Mouse (Mus musculus): ENCODE results near the gene Itgb5. TPM values are rescaled to one million over a fixed set of nuclear protein-coding genes. Genes with fewer than 3 reads are reported as not detected.
A peak's percentile ranks its signal among the peaks of the same experiment; 100 is the strongest.

Itgb5 gene
- total RNA-seq, 2 experiments from 2014 or later, result 31.9 to 33.3 TPM

GRCm38 (mm10) chr16:33928788-33929462 is 99.5 kb downstream of the Itgb5 start:
- intact Hi-C loops (cut with DNase I; ENCODE audit: low total_unique reads), result no loop called here
- no peak for DNase-seq

GRCm38 (mm10) chr16:33930785-33931184 is 101.3 kb downstream of the Itgb5 start:
- intact Hi-C loops (cut with DNase I; ENCODE audit: low total_unique reads), result no loop called here
- peak; percentile 80 for DNase-seq

GRCm38 (mm10) chr16:33931682-33932081 is 102.2 kb downstream of the Itgb5 start:
- no peak for DNase-seq
- intact Hi-C loops (cut with DNase I; ENCODE audit: low total_unique reads), result no loop called here

GRCm38 (mm10) chr16:33932126-33932525 is 102.7 kb downstream of the Itgb5 start:
- DNase-seq, result no peak
- intact Hi-C loops (cut with DNase I; ENCODE audit: low total_unique reads), result no loop called here

- no peak for DNase-seq
- intact Hi-C loops (cut with DNase I; ENCODE audit: low total_unique reads), result no loop called here
These were observed 103.9 kb downstream of the Itgb5 start for GRCm38 (mm10) chr16:33933411-33933810.

GRCm38 (mm10) chr16:33934701-33935406 is 105.4 kb downstream of the Itgb5 start:
- DNase-seq, result peak; percentile 37
- intact Hi-C loops (cut with DNase I; ENCODE audit: low total_unique reads), result no loop called here

- DNase-seq, result no peak
- intact Hi-C loops (cut with DNase I; ENCODE audit: low total_unique reads), result no loop called here
These were observed 105.9 kb downstream of the Itgb5 start for GRCm38 (mm10) chr16:33935407-33935785.

GRCm38 (mm10) chr16:33936885-33937284 is 107.4 kb downstream of the Itgb5 start:
- DNase-seq, result no peak
- intact Hi-C loops (cut with DNase I; ENCODE audit: low total_unique reads), result no loop called here

- peak; percentile 79 for DNase-seq
- intact Hi-C loops (cut with DNase I; ENCODE audit: low total_unique reads), result no loop called here
These were observed 108.1 kb downstream of the Itgb5 start for GRCm38 (mm10) chr16:33937567-33937966.

- intact Hi-C loops (cut with DNase I; ENCODE audit: low total_unique reads), result no loop called here
- DNase-seq, result no peak
These were observed 109.1 kb downstream of the Itgb5 start for GRCm38 (mm10) chr16:33938311-33939132.

GRCm38 (mm10) chr16:33939133-33939531 is 109.7 kb downstream of the Itgb5 start:
- DNase-seq, result no peak
- intact Hi-C loops (cut with DNase I; ENCODE audit: low total_unique reads), result no loop called here

GRCm38 (mm10) chr16:33939636-33940035 is 110.2 kb downstream of the Itgb5 start:
- intact Hi-C loops (cut with DNase I; ENCODE audit: low total_unique reads), result loop anchor here (10.0 kb wide), 1 partner anchor 55 kb away; no protein-coding TSS in a partner anchor
- no peak for DNase-seq

GRCm38 (mm10) chr16:33940095-33940494 is 110.6 kb downstream of the Itgb5 start:
- DNase-seq, result no peak
- intact Hi-C loops (cut with DNase I; ENCODE audit: low total_unique reads), result loop anchor here (10.0 kb wide), 1 partner anchor 55 kb away; no protein-coding TSS in a partner anchor

- intact Hi-C loops (cut with DNase I; ENCODE audit: low total_unique reads), result loop anchor here (10.0 kb wide), 1 partner anchor 57 kb away; no protein-coding TSS in a partner anchor
- DNase-seq, result peak; percentile 78
These were observed 111.9 kb downstream of the Itgb5 start for GRCm38 (mm10) chr16:33941271-33941781.

- peak; percentile 66 for DNase-seq
- intact Hi-C loops (cut with DNase I; ENCODE audit: low total_unique reads), result loop anchor here (10.0 kb wide), 1 partner anchor 58 kb away; no protein-coding TSS in a partner anchor
These were observed 112.9 kb downstream of the Itgb5 start for GRCm38 (mm10) chr16:33942341-33942740.

- intact Hi-C loops (cut with DNase I; ENCODE audit: low total_unique reads), result loop anchor here (10.0 kb wide), 1 partner anchor 59 kb away; no protein-coding TSS in a partner anchor
- DNase-seq, result no peak
These were observed 113.9 kb downstream of the Itgb5 start for GRCm38 (mm10) chr16:33943388-33943787.

- DNase-seq, result no peak
- intact Hi-C loops (cut with DNase I; ENCODE audit: low total_unique reads), result loop anchor here (10.0 kb wide), 1 partner anchor 59 kb away; no protein-coding TSS in a partner anchor
These were observed 114.7 kb downstream of the Itgb5 start for GRCm38 (mm10) chr16:33944126-33944525.

- no peak for DNase-seq
- intact Hi-C loops (cut with DNase I; ENCODE audit: low total_unique reads), result loop anchor here (10.0 kb wide), 1 partner anchor 60 kb away; no protein-coding TSS in a partner anchor
These were observed 115.3 kb downstream of the Itgb5 start for GRCm38 (mm10) chr16:33944772-33945171.

GRCm38 (mm10) chr16:33946021-33946420 is 116.6 kb downstream of the Itgb5 start:
- DNase-seq, result no peak
- intact Hi-C loops (cut with DNase I; ENCODE audit: low total_unique reads), result loop anchor here (10.0 kb wide), 1 partner anchor 61 kb away; no protein-coding TSS in a partner anchor

Data from gastrocnemius, postnatal 14 days (tissue).